Mouse (Mus musculus) cortical plate, adult 2 months (tissue): ENCODE measurements around the gene Matk.

Experiments used
- CTCF ChIP-seq: fragments of 200-500 bp; IDR thresholded peaks from 2 replicates; pipeline ENCODE4 v1.5.1; 2011; ENCODE audit warnings: mild to moderate bottlenecking, control low read depth, low read length; ENCODE audit not compliant: insufficient read depth; ENCODE audit errors: extremely low read depth
- POLR2A ChIP-seq: fragments of 200-500 bp; IDR thresholded peaks from 2 replicates; pipeline ENCODE4 v1.6.1; 2011; ENCODE audit warnings: mild to moderate bottlenecking, low read length, control low read depth; ENCODE audit not compliant: insufficient read depth; ENCODE audit errors: extremely low read depth

GRCm38 (mm10) chr10:81216810-81217209 is 35.9 kb upstream of the Matk start:
- TF ChIP-seq POLR2A (no peak), CTCF (no peak)
